Mouse (Mus musculus): ENCODE measurements around the gene Grasp. TPM values are rescaled to one million over a fixed set of nuclear protein-coding genes. Genes with fewer than 3 reads are reported as not detected.

The Grasp gene
- total RNA-seq (2015; ENCODE audit: low replicate concordance) (not detected in 2 replicates), total RNA-seq (2017; ENCODE audit: low replicate concordance) (0.84 TPM in 1 of 2 replicates, not detected in the other)

DNA sequence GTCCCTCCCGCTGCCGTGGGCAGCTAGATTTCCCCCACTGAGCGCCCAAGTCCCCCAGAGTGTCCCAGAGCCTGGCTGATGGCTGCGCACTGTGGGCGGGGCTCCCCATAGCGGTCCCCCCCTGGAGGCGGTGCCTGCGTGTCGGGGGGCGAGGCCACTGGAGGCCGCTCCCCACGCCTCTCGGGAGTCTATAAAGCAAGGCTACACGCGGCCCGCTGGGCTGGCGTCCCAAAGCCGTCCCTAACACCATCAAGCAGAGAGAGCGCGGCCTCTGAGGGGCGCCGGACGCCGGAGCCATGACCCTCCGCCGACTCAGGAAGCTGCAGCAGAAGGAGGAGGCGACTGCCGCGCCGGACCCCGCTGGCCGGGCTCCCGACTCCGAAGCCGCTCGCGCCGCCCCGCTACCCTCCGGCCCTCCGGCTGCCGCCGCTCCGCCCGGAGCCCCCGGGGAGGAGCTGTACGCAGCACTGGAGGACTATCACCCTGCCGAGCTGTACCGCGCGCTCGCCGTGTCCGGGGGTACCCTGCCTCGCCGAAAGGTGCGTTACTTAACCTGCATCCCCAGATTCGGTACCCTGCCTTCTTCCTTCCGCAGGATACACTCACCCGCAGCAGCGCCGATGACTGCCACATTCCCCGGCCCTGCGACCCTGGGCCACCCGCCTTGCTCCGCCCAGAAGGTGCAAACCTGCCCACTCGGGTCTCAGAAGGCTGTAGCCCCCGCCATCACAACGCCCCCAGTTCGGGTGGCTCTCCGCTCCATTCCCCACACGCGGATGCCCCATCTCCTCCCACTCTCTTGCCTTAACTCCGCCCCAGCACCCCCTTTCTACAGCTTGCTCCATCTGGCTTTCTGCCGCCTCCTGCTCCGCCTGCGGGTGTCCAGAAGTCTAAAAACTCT is at the start of gene Grasp:
Gene Grasp, plus strand, starts transcription at position 183 of the 901 bp plus-strand sequence.
- no peak for ATAC-seq (replicated peaks; ENCODE audit: low FRiP score, poor library complexity, severe bottlenecking)

DNA sequence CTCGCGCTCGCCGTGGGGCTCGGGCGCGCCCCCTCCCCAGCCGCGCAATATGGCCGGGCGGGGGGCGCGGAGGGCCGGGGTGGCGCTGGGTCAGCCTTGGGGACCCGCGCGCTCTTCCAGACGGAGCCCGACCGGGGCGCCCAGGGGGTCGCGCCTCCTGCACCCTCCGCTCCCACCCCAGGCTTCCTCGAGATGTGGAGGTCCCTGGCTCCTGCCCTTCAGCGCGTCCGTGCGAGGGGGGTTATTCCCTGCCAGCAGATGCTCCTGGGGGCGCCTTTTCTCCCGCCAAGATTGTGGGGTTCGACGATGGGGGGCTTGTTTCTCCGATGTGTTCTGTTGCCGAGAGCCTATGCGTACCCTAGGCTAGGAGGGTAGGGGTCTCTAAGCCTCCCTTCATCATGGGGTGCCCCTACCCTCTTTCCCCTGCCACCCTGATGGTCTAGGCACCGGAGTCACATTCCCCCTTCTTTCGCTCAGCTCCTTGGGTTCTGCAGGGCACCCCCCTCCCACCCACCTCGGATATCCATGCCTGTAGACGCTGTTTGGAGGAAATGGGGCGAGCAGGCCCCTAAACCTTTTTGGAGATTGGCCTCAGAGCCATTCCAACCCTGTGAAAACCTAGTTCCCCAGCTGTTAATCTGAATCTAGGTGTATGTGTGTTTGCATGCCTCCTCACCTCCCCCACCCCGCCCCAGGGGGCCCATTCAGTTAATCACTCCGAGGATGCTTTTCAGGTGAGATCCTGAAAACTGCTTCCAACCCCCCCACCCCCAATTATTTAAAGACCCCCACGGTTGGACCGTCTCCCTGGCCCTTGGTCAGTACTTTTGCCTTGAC is 49.5 kb upstream of the Grasp start:
- no peak for ATAC-seq (replicated peaks; ENCODE audit: low FRiP score, poor library complexity, severe bottlenecking)

DNA sequence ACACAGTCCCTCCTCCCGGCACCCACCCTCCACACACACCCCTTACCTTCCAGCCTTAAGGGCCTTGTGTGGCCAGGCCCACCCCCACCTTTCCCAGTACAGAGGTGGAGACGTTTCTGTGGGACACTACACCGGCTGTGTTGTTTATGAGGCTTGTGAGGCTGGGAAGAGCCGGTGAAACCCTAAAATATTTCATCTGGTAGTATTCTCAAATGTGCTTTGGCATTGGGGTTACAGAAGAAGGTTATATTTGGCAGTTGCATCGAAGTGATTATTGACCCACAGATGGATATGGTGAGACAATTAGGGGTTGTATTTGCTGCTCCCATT is 48.9 kb upstream of the Grasp start:
- no peak for ATAC-seq (replicated peaks; ENCODE audit: low FRiP score, poor library complexity, severe bottlenecking)

DNA sequence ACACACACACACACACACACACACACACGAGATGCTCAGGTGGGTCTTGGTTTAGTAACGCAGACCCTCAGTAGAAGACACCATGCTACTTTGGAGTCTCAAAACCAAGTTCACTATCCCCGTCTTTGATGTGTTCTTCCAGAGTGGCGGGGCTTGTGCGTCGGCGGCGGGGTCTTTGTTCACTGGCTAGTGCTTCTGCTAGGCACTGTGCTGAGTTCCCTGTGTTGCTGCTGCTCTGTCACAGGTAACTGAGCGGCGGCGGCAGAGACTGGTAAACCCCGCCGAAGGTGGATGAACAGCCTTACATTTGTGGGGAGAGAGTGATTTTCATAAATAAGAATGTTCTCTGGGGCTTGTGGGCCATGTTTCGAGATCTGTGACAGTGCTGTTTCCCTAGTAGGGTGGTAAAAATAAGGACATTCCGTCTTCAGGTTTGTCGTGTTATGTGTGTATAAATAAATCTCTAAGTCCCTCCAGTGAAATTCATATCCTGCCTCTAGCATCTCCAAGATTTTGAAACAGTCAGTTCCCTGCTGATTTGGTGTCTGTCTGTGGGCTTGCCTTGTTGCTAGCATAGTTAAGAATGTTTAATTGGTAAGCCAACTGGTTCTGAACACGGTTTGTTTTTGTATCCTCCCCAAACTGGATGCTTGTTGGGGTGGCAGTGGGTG is 48.2 kb upstream of the Grasp start:
- ATAC-seq (replicated peaks; ENCODE audit: low FRiP score, poor library complexity, severe bottlenecking), result no peak

DNA sequence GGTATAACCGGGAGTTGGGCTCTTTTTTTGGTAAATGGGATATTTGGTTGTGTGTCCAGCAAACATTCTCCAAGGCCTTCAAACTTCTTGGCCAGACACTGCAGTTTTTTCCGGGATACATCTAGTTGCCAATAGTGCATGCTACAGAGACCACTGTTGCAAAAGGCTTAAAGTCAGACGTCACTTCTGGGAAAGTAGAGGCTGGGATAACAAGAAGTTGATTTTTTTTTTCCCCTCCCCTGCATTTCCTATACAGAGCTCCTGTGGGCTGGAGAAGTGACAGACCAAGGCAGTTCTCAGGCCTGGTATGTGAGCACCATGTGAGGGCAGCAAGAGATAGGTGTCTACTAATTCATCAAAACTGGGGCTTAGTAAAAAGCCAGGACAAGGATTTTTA is 47.7 kb upstream of the Grasp start:
- no peak for ATAC-seq (replicated peaks; ENCODE audit: low FRiP score, poor library complexity, severe bottlenecking)

DNA sequence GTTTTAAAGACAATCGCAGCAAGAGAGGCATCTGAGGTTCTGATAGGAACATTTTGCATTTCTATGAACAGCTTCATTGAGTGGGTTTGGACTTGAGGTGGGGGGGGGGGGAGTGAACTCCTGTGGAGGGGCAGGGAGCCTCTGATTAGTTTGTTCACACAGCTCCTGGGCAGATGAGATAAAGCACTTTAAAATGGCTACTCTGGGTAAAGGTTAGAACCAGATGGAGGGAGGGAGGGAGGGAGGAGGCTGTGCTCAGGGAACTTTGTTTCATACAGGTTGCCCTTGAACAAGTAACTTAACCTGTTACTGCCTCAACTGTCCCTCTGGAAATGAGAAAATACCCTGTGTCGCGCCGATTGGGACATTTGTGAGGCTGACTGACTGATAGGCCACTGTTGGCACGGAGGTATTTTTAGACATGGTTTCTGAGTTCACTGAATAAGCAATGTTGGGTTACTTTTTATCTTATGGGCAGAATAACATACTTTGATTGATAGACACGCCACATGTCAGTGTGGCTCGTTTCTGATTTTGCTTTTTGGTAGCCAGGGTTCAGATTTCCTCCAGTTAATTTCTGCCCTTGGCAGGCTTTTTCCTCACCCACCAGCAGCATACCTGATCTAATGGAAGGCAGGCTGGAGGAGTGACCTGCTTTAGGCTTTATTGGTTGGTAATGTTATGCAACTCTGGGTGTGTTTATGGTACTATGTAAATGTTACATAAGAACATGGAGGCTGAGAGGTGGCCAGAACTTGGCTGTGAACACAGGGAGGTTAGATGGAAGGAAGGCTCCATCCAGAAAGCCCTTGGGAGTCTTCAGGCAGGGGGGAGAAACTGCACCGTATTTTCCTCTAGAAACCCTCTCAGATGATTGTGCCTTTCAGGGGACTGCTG is 46.9 kb upstream of the Grasp start:
- ATAC-seq (replicated peaks; ENCODE audit: low FRiP score, poor library complexity, severe bottlenecking), result no peak

DNA sequence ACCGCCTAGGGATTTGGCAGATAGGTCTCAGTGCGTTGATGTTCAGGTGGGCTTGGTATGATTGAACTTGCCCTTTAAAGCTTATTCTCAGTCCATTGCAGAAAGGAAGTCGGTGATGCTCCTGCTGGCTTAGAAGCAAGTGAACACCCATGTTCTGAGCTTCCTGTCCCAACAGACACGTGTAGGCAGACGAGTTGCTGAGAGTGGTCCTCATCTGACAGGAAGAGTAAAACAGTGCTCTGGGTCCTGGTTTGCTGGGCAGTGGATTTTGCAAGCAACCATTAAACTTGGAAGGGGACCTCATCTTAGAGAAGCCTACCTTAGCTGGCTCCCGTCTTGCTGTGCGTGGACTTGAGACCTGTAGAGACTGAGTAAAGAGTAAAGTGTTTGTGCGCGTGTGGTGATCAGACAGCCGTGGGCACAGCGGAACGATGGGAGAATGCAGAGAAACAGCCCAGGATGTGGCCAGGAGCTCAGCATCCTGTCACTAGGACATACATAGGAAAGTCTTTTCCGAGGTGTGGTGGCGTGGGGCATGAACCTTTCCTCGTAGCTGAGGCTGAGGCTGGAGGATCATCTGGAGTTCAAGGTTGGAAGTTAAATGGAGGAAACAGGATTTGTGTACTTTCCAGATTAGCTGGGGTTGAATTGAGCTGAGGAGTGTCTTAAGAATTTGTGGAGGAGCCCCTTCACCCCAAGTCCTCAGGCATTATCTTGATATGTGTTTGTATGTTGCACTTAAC is 43.5 kb upstream of the Grasp start:
- ATAC-seq (replicated peaks; ENCODE audit: low FRiP score, poor library complexity, severe bottlenecking), result no peak

DNA sequence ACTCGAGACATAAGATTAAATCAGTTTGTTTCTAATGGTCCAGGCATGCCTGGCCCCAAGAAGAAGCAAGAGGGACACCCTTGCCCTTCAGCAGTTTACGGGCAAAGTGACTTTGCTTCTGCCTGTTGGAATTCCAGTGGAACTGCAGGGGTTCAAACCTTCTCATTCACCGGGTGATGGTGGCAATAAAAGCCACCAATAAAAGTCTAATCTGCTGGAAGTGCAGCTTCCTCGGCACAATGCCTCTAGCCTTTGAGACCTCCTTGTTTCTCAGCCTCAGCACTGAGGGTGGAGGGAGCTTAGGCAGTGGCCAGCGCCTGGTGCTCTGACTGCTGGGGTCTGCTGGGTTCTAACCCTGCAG is 42.9 kb upstream of the Grasp start:
- ATAC-seq (replicated peaks; ENCODE audit: low FRiP score, poor library complexity, severe bottlenecking), result no peak

DNA sequence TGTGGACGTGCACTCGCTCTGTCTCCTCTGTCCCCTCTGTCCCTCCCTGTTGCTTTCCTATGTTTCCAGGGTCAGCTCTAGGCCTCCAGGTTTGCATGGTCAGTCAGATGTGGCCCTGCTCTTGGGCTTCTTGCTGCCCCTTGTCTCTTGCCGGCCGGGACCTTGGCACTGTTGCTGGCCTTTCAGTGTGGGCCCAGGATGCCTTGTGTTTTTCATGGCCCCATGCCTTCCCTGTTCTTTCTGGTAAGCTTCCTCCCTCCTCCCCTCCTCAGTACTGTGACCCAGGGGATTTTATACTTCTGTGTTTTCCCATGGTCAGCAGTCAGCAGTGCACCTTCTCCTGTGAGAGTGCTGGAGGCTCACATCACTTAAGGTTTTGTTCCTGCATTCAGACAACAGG is 42.5 kb upstream of the Grasp start:
- ATAC-seq (replicated peaks; ENCODE audit: low FRiP score, poor library complexity, severe bottlenecking), result no peak

DNA sequence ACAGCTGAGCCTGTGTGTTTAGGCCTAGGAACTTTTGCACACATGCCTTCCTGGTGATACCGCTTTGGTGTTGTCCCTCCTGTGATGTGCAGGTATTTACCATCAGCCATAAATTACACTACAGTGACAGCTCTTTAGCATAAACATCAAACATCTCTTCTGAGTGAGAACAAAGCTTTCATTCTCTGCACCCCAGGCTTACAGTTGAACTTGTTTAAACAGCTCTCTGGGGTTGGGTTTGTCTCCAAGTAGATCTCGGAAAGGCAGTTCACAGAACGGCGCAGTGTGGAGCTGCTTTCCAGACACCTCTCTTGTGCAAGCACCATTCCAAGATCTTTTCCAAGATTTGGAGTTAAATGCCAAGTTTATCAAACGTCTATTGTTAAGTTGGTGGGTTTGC is 41.3 kb upstream of the Grasp start:
- ATAC-seq (replicated peaks; ENCODE audit: low FRiP score, poor library complexity, severe bottlenecking), result no peak

DNA sequence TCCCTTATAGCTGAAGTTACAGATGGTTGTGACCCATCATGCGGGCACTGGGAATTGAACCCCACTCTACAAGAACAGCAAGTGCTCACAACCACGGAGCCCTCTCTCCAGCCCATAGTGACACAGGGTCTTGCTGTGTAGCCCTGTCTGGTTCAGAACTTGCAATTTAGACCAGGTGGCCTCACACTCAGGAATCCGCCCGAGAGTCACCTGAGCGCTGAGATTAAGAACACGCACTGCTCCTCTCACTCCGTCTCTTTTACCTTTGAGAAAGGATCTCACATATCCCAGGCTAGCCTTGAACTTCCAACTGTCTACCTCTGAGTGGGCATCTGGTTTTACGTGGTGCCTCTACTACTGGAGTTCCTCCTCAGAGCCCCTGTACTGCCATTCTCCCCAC is 39.7 kb upstream of the Grasp start:
- ATAC-seq (replicated peaks; ENCODE audit: low FRiP score, poor library complexity, severe bottlenecking), result no peak

DNA sequence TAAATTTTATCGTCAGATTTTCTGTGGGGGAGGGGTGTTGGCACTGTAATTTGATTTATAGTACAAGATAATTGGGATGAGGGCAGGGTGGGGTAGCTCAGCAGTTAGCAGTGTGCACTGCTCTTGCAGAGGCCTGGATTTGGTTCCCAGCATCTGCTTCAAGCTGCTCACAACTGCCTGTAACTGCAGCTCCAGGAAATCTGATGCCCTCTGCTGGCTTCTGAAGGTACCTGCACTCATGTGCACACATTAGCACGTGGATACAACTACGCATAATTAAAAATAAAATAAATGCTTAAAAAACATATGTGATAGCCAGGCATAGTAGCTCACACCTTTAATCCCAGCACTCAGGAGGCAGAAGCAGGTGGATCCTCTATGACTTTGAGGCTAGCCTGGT is 38.4 kb upstream of the Grasp start:
- no peak for ATAC-seq (replicated peaks; ENCODE audit: low FRiP score, poor library complexity, severe bottlenecking)

DNA sequence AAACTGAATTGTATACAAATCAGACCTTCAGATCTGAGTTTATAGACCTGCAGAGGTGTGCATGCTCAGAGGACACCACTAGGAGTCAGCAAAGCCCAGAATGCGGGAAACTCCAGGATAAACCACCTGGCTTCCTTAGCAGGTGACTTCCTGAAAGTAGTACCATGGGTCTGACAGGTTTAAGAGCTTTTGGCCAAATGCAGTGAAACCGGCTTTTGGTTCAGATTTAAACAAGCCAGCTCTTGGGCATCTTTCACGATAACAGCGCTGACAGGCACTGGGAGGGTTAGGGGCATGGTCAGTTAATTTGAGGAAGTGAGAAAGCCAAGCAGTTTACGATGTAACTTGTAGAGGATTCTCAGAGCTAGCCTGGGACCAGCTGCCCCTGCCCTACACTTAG is 36.1 kb upstream of the Grasp start:
- no peak for ATAC-seq (replicated peaks; ENCODE audit: low FRiP score, poor library complexity, severe bottlenecking)

DNA sequence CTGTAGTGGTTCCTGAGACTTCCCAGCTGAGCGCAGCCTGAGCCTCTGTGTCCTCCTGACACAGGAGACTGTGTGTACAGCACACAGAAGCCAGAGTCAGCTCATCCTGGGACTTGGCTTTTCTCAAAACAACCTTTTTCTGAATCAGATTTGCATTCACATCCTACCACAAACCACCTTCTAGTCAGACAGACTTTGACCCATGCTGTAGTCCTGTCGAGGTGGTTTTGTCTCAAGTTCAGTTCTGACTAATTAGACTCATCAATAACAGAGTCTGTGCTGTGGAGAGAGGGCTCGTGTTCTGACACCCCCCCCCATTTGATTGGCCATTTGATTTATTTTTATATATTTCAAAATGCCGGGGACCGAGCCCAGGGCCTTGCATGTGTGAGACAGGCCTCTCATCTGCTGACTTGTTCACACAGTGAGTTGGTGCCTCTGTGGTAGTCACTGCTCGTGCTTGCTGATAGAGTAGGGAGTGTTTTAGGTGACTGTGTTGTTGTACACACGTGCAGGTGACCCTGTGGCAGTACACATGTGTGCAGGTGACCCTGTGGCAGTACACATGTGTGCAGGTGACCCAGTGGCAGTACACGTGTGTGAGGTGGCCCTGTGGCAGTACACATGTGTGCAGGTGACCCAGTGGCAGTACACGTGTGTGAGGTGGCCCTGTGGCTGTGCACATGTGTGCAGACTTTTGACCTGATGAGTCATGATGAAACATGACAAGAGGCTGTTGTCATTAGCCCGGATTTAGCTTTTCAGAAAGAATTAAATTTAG is 33.8 kb upstream of the Grasp start:
- no peak for ATAC-seq (replicated peaks; ENCODE audit: low FRiP score, poor library complexity, severe bottlenecking)

DNA sequence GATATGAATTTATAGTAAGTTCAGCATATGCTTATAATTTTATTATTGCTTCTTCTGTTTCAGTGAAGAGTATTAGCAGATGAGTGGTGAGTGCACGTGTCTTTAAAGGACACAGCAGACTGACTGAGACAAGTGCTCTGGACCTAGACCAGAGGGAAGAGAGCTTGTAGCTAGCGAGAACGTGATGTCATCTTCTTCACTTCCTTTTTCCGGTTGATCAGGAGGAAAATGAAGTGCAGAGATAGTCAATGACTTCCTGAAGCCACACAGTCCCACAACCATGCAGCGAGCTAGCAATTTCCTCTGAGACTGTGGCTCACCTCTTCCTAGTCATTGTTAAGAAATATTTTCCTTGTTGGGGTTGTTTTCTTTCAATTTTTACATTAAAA is 33.2 kb upstream of the Grasp start:
- ATAC-seq (replicated peaks; ENCODE audit: low FRiP score, poor library complexity, severe bottlenecking), result no peak

DNA sequence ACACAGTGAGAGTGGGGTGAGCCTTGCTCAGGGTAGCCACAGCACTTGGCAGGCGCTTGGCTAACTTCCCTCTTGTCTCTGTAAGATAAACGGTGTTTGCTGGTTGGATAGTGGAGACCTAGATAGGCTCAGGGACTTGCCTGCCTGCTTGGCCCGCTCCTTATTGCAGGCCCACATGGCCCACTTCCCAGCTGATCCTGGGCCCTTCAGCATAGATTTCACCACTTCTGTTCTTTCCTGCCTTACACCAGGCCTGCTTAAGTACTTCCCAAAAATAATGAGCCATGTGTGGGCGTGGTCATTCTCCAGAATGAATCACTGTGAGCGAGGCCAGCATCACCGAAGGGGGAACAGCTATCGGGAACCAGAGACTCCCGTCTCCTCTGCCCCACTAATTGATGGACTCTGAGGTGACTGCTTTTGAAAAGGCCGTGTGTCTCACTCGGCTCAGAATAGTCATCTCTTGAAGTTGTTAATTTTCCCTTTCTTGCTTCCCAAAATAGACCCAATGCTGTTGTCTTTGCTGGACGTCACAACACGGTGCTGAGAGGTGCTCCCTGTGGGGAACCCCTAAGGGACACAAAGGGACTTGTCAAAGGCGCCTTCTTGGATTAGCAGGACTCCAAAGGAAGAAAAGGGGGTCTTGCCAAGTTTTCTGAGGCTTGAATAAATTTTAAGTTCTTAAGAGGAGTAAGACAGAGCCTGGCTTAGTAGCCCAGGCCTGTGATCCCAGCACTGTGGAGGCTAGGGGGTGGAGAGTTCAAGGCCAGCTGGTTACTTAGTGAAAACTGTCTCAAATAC is 32.3 kb upstream of the Grasp start:
- no peak for ATAC-seq (replicated peaks; ENCODE audit: low FRiP score, poor library complexity, severe bottlenecking)

DNA sequence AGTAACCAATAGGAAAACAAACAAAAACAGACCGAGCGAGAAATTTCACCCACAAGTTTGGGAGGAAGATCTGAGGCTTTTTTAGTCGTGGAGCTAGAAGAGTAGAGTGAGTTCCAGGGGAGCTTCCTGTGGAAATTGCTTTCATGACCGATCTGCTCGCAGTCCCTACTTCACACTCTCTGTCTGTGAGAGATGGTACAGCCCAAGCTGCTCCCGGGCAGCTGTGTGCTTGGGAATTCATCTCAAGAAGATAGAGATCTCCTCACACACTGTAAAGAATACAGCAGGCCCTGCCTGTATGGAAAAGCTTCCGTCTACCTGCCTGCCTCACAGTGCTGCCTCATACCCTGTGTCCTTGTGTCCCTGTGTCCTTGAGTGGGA is 31.7 kb upstream of the Grasp start:
- ATAC-seq (replicated peaks; ENCODE audit: low FRiP score, poor library complexity, severe bottlenecking), result no peak
